ENCODE assay signal across 8 mouse cellular contexts in genomic region chr7:123030295-123030694, GRCm38 (mm10).
DNase-seq lines count a peak whose midpoint lies in the region; ATAC-seq and TF ChIP-seq lines count a peak whose summit lies in the region.

No protein-coding gene starts in this region.

- DNase-seq in CD4-positive, CD25-positive, alpha-beta regulatory T cell, adult 2 months (ENCODE audit: low read depth, low spot score), result peak; percentile 10
- DNase-seq in left cerebral cortex, adult 2 months (ENCODE audit: extremely low spot score in 1 of 2, low spot score in 2 of 2), result no peak
- no peak for DNase-seq in left cerebral cortex, postnatal 14 days (ENCODE audit: low spot score in 2 of 2)
- no peak for DNase-seq in limb, embryonic 10.5 days (ENCODE audit: low spot score)
- no peak for DNase-seq in adrenal gland, postnatal 4 days (ENCODE audit: low spot score in 2 of 2)
- no peak for DNase-seq in spleen, adult 12 weeks (ENCODE audit: low spot score)

- no peak for ATAC-seq in CD4-positive, CD25-positive, alpha-beta regulatory T cell, adult 4 months
- ATAC-seq in neural tube, embryonic 15.5 days (ENCODE audit: low FRiP score), result peak; percentile 42

- H3K4me3 ChIP-seq in left cerebral cortex, adult 2 months, result peak overlapping the region; percentile 55
- H3K4me3 ChIP-seq in limb, embryonic 10.5 days, result peak overlapping the region; percentile 54
- H3K4me3 ChIP-seq in neural tube, embryonic 15.5 days (replicated peaks), result peak overlapping the region; percentile 48

- H3K9ac ChIP-seq in neural tube, embryonic 15.5 days (replicated peaks), result peak overlapping the region; percentile 69

- H3K27ac ChIP-seq in left cerebral cortex, adult 2 months, result peak overlapping the region; percentile 78
- peak overlapping the region; percentile 72 for H3K27ac ChIP-seq in limb, embryonic 10.5 days
- peak overlapping the region; percentile 91 for H3K27ac ChIP-seq in neural tube, embryonic 15.5 days (replicated peaks)

- no peak for TF ChIP-seq CTCF in left cerebral cortex, adult 2 months (IDR thresholded peaks at IDR 0.05)

- peak overlapping the region; percentile 95 for H3K4me2 ChIP-seq in neural tube, embryonic 15.5 days

- H3K36me3 ChIP-seq in limb, embryonic 10.5 days, result no peaks in the 10 kb centered on the region
- no peaks in the 10 kb centered on the region for H3K36me3 ChIP-seq in neural tube, embryonic 15.5 days

- 27% methylated on average over 13 of the region's 13 CpGs for WGBS in limb, embryonic 10.5 days
- WGBS in neural tube, embryonic 15.5 days, result 12% methylated on average over 13 of the region's 13 CpGs

- intact Hi-C loops in left cerebral cortex, adult 2 months (cut with DNase I), result loop anchor here (5.0 kb wide), 1 partner anchor 52 kb away; no protein-coding TSS in a partner anchor
- intact Hi-C loops in left cerebral cortex, postnatal 14 days (cut with DNase I), result no loop called here

- no peaks in the 10 kb centered on the region for H3K9me3 ChIP-seq in limb, embryonic 10.5 days (replicated peaks)
- H3K9me3 ChIP-seq in neural tube, embryonic 15.5 days (replicated peaks), result no peaks in the 10 kb centered on the region

- peaks cover 16% of the 10 kb centered on the region; the same call in 1 of the 2 replicates for H3K27me3 ChIP-seq in limb, embryonic 10.5 days (ENCODE audit: low read depth, poor library complexity, severe bottlenecking)
- H3K27me3 ChIP-seq in neural tube, embryonic 15.5 days (replicated peaks), result no peaks in the 10 kb centered on the region

- peaks cover 21% of the 10 kb centered on the region for H3K4me1 ChIP-seq in limb, embryonic 10.5 days
- peaks cover 24% of the 10 kb centered on the region for H3K4me1 ChIP-seq in neural tube, embryonic 15.5 days
